Mouse (Mus musculus): Measurements from ENCODE around the gene BC030499. TPM values are rescaled to one million over a fixed set of nuclear protein-coding genes. Genes with fewer than 3 reads are reported as not detected.

Gene BC030499
- total RNA-seq, 4 experiments from 2014 or later, result 0.38 to 1.3 (median 0.61) TPM

- DNase-seq (ENCODE audit: low spot score), result no peak
Observed at GRCm38 (mm10) chr11:78345801-78346200, 55.2 kb downstream of the BC030499 start.

Other genes starting within 250 kb of the BC030499 start
- 10 to 100 TPM; 25.9 to 31.5 (median 28.5) TPM for gene Eral1, start 210.5 kb upstream of the BC030499 start, total RNA-seq (2022)
- 10 to 100 TPM; 10.1 to 14.1 (median 12.5) TPM for gene Fam222b, start 196.2 kb upstream of the BC030499 start, total RNA-seq (2022)
- gene Traf4, start 125.3 kb upstream of the BC030499 start, total RNA-seq (2022), result 1 to 10 TPM; 3.4 to 4.3 (median 3.7) TPM
- gene Nek8, start 114.2 kb upstream of the BC030499 start, total RNA-seq (2022), result 1 to 10 TPM; 2.0 to 3.2 (median 2.3) TPM
- gene Tlcd1, start 114.1 kb upstream of the BC030499 start, total RNA-seq (2022), result 1 to 10 TPM; 2.9 to 7.1 (median 5.0) TPM
- 100 to 1,000 TPM; 760 to 870 (median 833) TPM for gene Rpl23a, start 107.3 kb upstream of the BC030499 start, total RNA-seq (2022)
- 1 to 10 TPM; 6.8 to 8.7 (median 8.1) TPM for gene Rab34, start 102.4 kb upstream of the BC030499 start, total RNA-seq (2022)
- gene Proca1, start 97.4 kb upstream of the BC030499 start, total RNA-seq (2022), result 1 to 10 TPM in 2 of 4 experiments, under 1 TPM in 2; 0.62 to 1.6 (median 0.98) TPM
- gene Sdf2, start 45.1 kb upstream of the BC030499 start, total RNA-seq (2022), result 10 to 100 TPM; 49.8 to 58.7 (median 53.6) TPM
- 10 to 100 TPM; 32.6 to 33.8 (median 32.7) TPM for gene Supt6, start 44.9 kb upstream of the BC030499 start, total RNA-seq (2022)
- 100 to 1,000 TPM; 201 to 242 (median 210) TPM for gene 2610507B11Rik, start 29.1 kb upstream of the BC030499 start, total RNA-seq (2022)
- under 1 TPM; 0.31 to 0.57 (median 0.46) TPM for gene Spag5, start 10.7 kb downstream of the BC030499 start, total RNA-seq (2022)
- gene Aldoc, start 32.1 kb downstream of the BC030499 start, total RNA-seq (2022), result 1 to 10 TPM in 3 of 4 experiments, under 1 TPM in 1; 0.75 to 1.8 (median 1.3) TPM
- 10 to 100 TPM; 24.6 to 27.1 (median 25.1) TPM for gene Pigs, start 37.6 kb downstream of the BC030499 start, total RNA-seq (2022)
- 1 to 10 TPM; 3.5 to 6.8 (median 4.8) TPM for gene Unc119, start 52.6 kb downstream of the BC030499 start, total RNA-seq (2022)
- not detected for gene Foxn1, start 95.7 kb downstream of the BC030499 start, total RNA-seq (2022)
- not detected for gene Slc13a2, start 131.4 kb downstream of the BC030499 start, total RNA-seq (2022)
- gene Slc46a1, start 174.9 kb downstream of the BC030499 start, total RNA-seq (2022), result 1 to 10 TPM; 1.4 to 3.3 (median 1.9) TPM
- under 1 TPM; 0.38 to 0.81 (median 0.48) TPM for gene Sarm1, start 206.9 kb downstream of the BC030499 start, total RNA-seq (2022)
- gene Vtn, start 208.2 kb downstream of the BC030499 start, total RNA-seq (2022), result 10 to 100 TPM; 14.3 to 19.1 (median 17.1) TPM
- gene Sebox, start 212.6 kb downstream of the BC030499 start, total RNA-seq (2022), result not detected
- gene Tmem199, start 221.3 kb downstream of the BC030499 start, total RNA-seq (2022), result 10 to 100 TPM; 11.2 to 12.9 (median 12.5) TPM
- gene Poldip2, start 221.4 kb downstream of the BC030499 start, total RNA-seq (2022), result 100 to 1,000 TPM; 141 to 157 (median 151) TPM
- 10 to 100 TPM; 33.8 to 41.8 (median 37.6) TPM for gene Tnfaip1, start 245.5 kb downstream of the BC030499 start, total RNA-seq (2022)
- gene Ift20, start 245.5 kb downstream of the BC030499 start, total RNA-seq (2022), result 10 to 100 TPM; 30.3 to 36.6 (median 35.8) TPM

Measured in heart, adult 8-10 months (tissue).